Mouse (Mus musculus) intestine, postnatal 0 days (tissue): ENCODE data around the gene Ppp1r12b. TPM values are rescaled to one million over a fixed set of nuclear protein-coding genes. Genes with fewer than 3 reads are reported as not detected.

ENCODE experiments used
- ATAC-seq: fragments of 200-750 bp; cut with Nextera tagmentation; 2 replicates; pipeline ENCODE4 v1.8.0; 2017; ENCODE audit warnings: mild to moderate bottlenecking, moderate TSS enrichment, moderate library complexity
- H3K27ac ChIP-seq: fragments of 300-500 bp; sonication (generic); 2 replicates; pipeline ENCODE4 v1.5.1; 2014; ENCODE audit warnings: mild to moderate bottlenecking, low read depth, low read length, moderate library complexity
- H3K27me3 ChIP-seq: fragments of 300-500 bp; sonication (generic); replicated peaks from 2 replicates; pipeline ENCODE4 v1.6.1; 2014; ENCODE audit warnings: low read length, mixed read lengths; ENCODE audit not compliant: control insufficient read depth, insufficient read depth
- H3K36me3 ChIP-seq: fragments of 300-500 bp; sonication (generic); 2 replicates; pipeline ENCODE4 v1.6.1; 2014; ENCODE audit warnings: mild to moderate bottlenecking, moderate library complexity; ENCODE audit not compliant: control insufficient read depth, insufficient read depth
- H3K4me1 ChIP-seq: fragments of 300-500 bp; sonication (generic); replicated peaks from 2 replicates; pipeline ENCODE4 v1.6.1; 2014; ENCODE audit warnings: antibody characterized with exemption, low read length, mixed read lengths; ENCODE audit not compliant: control insufficient read depth, insufficient read depth
- H3K4me2 ChIP-seq: fragments of 300-500 bp; sonication (generic); replicated peaks from 2 replicates; pipeline ENCODE4 v1.6.1; 2014; ENCODE audit warnings: low read depth, mild to moderate bottlenecking, moderate library complexity
- H3K4me3 ChIP-seq: fragments of 300-500 bp; sonication (generic); 2 replicates; pipeline ENCODE4 v1.5.1; 2014; ENCODE audit warnings: low read depth, low read length
- H3K9ac ChIP-seq: fragments of 300-500 bp; sonication (generic); 2 replicates; pipeline ENCODE4 v1.6.1; 2014; ENCODE audit warnings: mild to moderate bottlenecking, low read depth, low read length
- H3K9me3 ChIP-seq: fragments of 300-500 bp; sonication (generic); 2 replicates; pipeline ENCODE4 v1.6.1; 2016; ENCODE audit warnings: mixed run types; ENCODE audit not compliant: control insufficient read depth
- CTCF ChIP-seq: sonication (generic); IDR thresholded peaks from 2 replicates; pipeline ENCODE4 v1.5.1; 2016; ENCODE audit warnings: low read depth, mild to moderate bottlenecking, control low read depth, antibody characterized with exemption, moderate library complexity
- WGBS: fragments of 180-500 bp; shearing (Covaris S2); extraction: QIAGEN DNeasy Blood & Tissue Kit; methylation state at CpG from one replicate; pipeline ENCODE4 v1.1.7; 2014; 5-methylcytosine and 5-hydroxymethylcytosine counted together
- polyA plus RNA-seq: library from polyadenylated mRNA; unstranded; fragments of >200 nt; fragmentation: Nextera tagmentation; extraction: Ambion mirVana; gene quantifications from 2 replicates; pipeline ENCODE4 v1.2.1, GENCODE M21; 2015

The Ppp1r12b gene
- polyA plus RNA-seq, 1 experiment from 2014 or later, result 11.5 TPM

GRCm38 (mm10) chr1:134771999-134772398 is 183.7 kb downstream of the Ppp1r12b start:
- no peak for ATAC-seq
- 82% methylated on average over 7 of the region's 7 CpGs for WGBS
- Histone ChIP-seq H3K27ac (no peak overlapping the region), H3K4me2 (no peak overlapping the region), H3K4me3 (no peak overlapping the region), H3K9me3 (no peaks in the 10 kb centered on the region), H3K36me3 (peaks cover 21% of the 10 kb centered on the region), H3K9ac (no peak overlapping the region), H3K27me3 (no peaks in the 10 kb centered on the region), H3K4me1 (peaks cover 2% of the 10 kb centered on the region; the same call in 1 of the 2 replicates)
- TF ChIP-seq CTCF, result no peak

GRCm38 (mm10) chr1:134771353-134771752 is 184.4 kb downstream of the Ppp1r12b start:
- Histone ChIP-seq H3K27me3 (no peaks in the 10 kb centered on the region), H3K27ac (no peak overlapping the region), H3K9me3 (no peaks in the 10 kb centered on the region), H3K36me3 (peaks cover 19% of the 10 kb centered on the region), H3K4me1 (peaks cover 2% of the 10 kb centered on the region; the same call in 1 of the 2 replicates), H3K4me2 (no peak overlapping the region), H3K4me3 (no peak overlapping the region), H3K9ac (no peak overlapping the region)
- WGBS, result 26% methylated on average over 6 of the region's 6 CpGs
- TF ChIP-seq CTCF, result no peak
- ATAC-seq, result peak; percentile 60; the same call in 1 of the 2 replicates

- no peak overlapping the region for H3K27ac ChIP-seq
- no peak overlapping the region for H3K4me3 ChIP-seq
- H3K27me3 ChIP-seq, result no peaks in the 10 kb centered on the region
- peaks cover 26% of the 10 kb centered on the region for H3K36me3 ChIP-seq
- 97% methylated on average over 5 of the region's 5 CpGs for WGBS
- ATAC-seq, result no peak
- no peak overlapping the region for H3K9ac ChIP-seq
- H3K9me3 ChIP-seq, result no peaks in the 10 kb centered on the region
- no peak overlapping the region for H3K4me2 ChIP-seq
- H3K4me1 ChIP-seq, result peaks cover 2% of the 10 kb centered on the region; the same call in 1 of the 2 replicates
- TF ChIP-seq CTCF, result no peak
These were observed 185.4 kb downstream of the Ppp1r12b start for GRCm38 (mm10) chr1:134770312-134770711.

- Histone ChIP-seq H3K27me3 (no peaks in the 10 kb centered on the region), H3K36me3 (peaks cover 14% of the 10 kb centered on the region), H3K27ac (no peak overlapping the region), H3K4me1 (no peaks in the 10 kb centered on the region), H3K9me3 (no peaks in the 10 kb centered on the region), H3K4me3 (no peak overlapping the region), H3K4me2 (no peak overlapping the region), H3K9ac (no peak overlapping the region)
- no peak for ATAC-seq
- no peak for TF ChIP-seq CTCF
- WGBS, result 71% methylated on average over 4 of the region's 4 CpGs
These were observed 189.3 kb downstream of the Ppp1r12b start for GRCm38 (mm10) chr1:134766448-134766847.

GRCm38 (mm10) chr1:134764831-134765458 is 190.8 kb downstream of the Ppp1r12b start:
- Histone ChIP-seq H3K27ac (no peak overlapping the region), H3K4me1 (no peaks in the 10 kb centered on the region), H3K9ac (no peak overlapping the region), H3K9me3 (no peaks in the 10 kb centered on the region), H3K4me3 (no peak overlapping the region), H3K4me2 (no peak overlapping the region), H3K27me3 (no peaks in the 10 kb centered on the region), H3K36me3 (peaks cover 16% of the 10 kb centered on the region)
- TF ChIP-seq CTCF, result no peak
- ATAC-seq, result no peak
- WGBS, result 64% methylated on average over 7 of the region's 7 CpGs

GRCm38 (mm10) chr1:134763776-134764438 is 191.8 kb downstream of the Ppp1r12b start:
- H3K4me2 ChIP-seq, result no peak overlapping the region
- peak overlapping the region; percentile 28; the same call in 1 of the 2 replicates for H3K27ac ChIP-seq
- TF ChIP-seq CTCF, result no peak
- WGBS, result 42% methylated on average over 11 of the region's 11 CpGs
- ATAC-seq, result peak; percentile 56; the same call in 1 of the 2 replicates
- peaks cover 26% of the 10 kb centered on the region for H3K36me3 ChIP-seq
- H3K27me3 ChIP-seq, result no peaks in the 10 kb centered on the region
- H3K9ac ChIP-seq, result no peak overlapping the region
- H3K4me3 ChIP-seq, result no peak overlapping the region
- no peaks in the 10 kb centered on the region for H3K4me1 ChIP-seq
- H3K9me3 ChIP-seq, result no peaks in the 10 kb centered on the region
